8 mouse cellular contexts compared by ENCODE assay signal in the genomic region with DNA sequence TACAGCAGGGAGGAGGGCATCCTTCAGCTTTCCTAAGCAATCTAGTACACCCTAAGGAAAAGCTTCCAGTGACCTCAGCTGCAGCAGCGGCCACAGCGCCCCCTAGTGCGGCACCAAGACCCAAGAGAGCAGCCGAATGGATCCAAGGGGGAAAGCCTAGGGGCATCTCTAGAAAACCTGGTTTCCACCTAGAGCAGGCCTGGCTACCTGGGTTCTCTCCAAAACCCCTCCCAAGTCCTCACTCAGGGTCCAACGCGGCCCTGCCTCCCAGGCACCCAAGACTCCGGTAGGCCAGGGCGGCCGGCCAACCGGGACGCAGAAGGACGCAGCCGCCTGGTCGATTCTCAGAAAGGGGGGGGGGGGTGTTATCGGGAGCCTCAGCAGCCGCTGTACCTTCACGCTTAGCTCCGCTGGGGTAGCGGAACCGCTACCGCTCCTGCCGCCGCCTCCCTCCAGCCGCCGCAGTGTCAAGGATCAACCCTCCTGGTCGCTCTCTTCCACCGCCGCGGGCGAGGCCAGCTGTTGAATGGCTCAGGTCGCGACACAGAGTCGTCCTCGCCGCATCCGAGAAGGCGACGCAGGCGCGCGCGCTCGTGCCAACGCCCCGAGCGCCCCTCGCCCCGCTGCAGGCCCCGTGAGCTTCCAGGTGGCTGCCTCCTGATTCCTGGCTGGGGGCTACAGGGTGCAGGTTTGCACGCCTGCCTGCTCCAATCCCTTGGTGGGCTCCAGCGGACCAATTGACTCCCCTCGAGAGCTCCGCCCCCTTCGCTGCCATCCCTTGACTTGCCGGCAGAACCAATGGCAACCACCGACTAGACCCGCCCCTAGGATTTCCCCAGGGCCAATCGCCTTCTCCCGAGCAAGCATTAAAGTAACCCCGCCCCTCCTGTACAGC. TPM values are rescaled to one million over a fixed set of nuclear protein-coding genes. Genes with fewer than 3 reads are reported as not detected.
DNase-seq lines count a peak whose midpoint lies in the region; ATAC-seq and TF ChIP-seq lines count a peak whose summit lies in the region.

A gene (minus strand): TSS at position 739 of the 895 bp plus-strand sequence.

- H3K27ac ChIP-seq in lung, embryonic 14.5 days (ENCODE audit: low read depth): peak within 1 kb of the TSS; percentile 58; the same call in 1 of the 2 replicates

- peak within 1 kb of the TSS; percentile 56 for H3K4me3 ChIP-seq in lung, embryonic 14.5 days (ENCODE audit: low read depth, low read length)

- no peaks in the 10 kb centered on the region for H3K27me3 ChIP-seq in lung, embryonic 14.5 days (ENCODE audit: insufficient read depth, low read length)

- 20% methylated on average over 42 of the region's 60 CpGs for whole genome bisulfite sequencing in lung, embryonic 14.5 days

- TF ChIP-seq CTCF in lung, embryonic 14.5 days (IDR thresholded peaks at IDR 0.05; ENCODE audit: low read depth): peak; percentile 72

- H3K4me2 ChIP-seq in lung, embryonic 14.5 days: peak within 1 kb of the TSS; percentile 52

- H3K4me1 ChIP-seq in lung, embryonic 14.5 days (ENCODE audit: insufficient read depth): no peaks in the 10 kb centered on the region

- H3K9ac ChIP-seq in lung, embryonic 14.5 days: peak within 1 kb of the TSS; percentile 51

- peak; percentile 79 for DNase-seq in MN1 (ENCODE audit: low spot score)
- peak; percentile 80 for DNase-seq in cerebellum, adult 8-10 months
- DNase-seq in forelimb bud, embryonic 11.5 days (ENCODE audit: low read depth, low spot score): peak; percentile 85
- DNase-seq in layer of hippocampus, adult 8-10 months (ENCODE audit: low spot score in 2 of 2): peak; percentile 75 to 82
- DNase-seq in lung, embryonic 14.5 days: peak; percentile 92
- DNase-seq in testis, postnatal 14 days (ENCODE audit: low spot score): peak; percentile 86

- no peaks in the 10 kb centered on the region for H3K9me3 ChIP-seq in lung, embryonic 14.5 days (ENCODE audit: low read depth, low read length)

- no peaks in the 10 kb centered on the region for H3K36me3 ChIP-seq in lung, embryonic 14.5 days (ENCODE audit: insufficient read depth)

- ATAC-seq in hematopoietic stem cell, adult 5-6 weeks (replicated peaks in 1 of 2; ENCODE audit: insufficient read depth in 1 of 2, low FRiP score in 2 of 2, low TSS enrichment in 1 of 2, low read depth in 1 of 2, poor library complexity in 2 of 2, severe bottlenecking in 2 of 2): peak; percentile 95 to 99
- ATAC-seq in lung, embryonic 14.5 days (ENCODE audit: insufficient read depth): peak; percentile 95
- peak; percentile 93 for ATAC-seq in neutrophil, adult 5-6 weeks (ENCODE audit: extremely low read depth, insufficient number of reproducible peaks, low FRiP score, poor library complexity, severe bottlenecking)

RNA-seq across cellular contexts. Expression of the gene that starts here (rescaled TPM):
- total RNA-seq in hematopoietic stem cell, adult 5-6 weeks (2017): 10.7 and 12.1 TPM in 2 replicates
- 10 to 100 TPM in 1 of 4 experiments, 1 to 10 TPM in 3; 9.4 to 11.0 (median 9.7) TPM for total RNA-seq in layer of hippocampus, adult 8-10 months (2022)
- 3.1 TPM in 2 replicates for polyA plus RNA-seq in lung, embryonic 14.5 days (2014; fragmentation: Nextera tagmentation; extraction: Ambion mirVana)
- 4.2 and 7.4 TPM in 2 replicates for total RNA-seq in neutrophil, adult 5-6 weeks (2017)

Comparison
In these comparisons a context has a peak if more than half of its experiments do, and no peak if none do; other contexts are left out.
1. Peak in every context shown above with its lines: DNase-seq, ATAC-seq, H3K4me3 ChIP-seq and H3K27ac ChIP-seq.